Mouse (Mus musculus): ENCODE measurements around the gene Cd164l2.

DNA sequence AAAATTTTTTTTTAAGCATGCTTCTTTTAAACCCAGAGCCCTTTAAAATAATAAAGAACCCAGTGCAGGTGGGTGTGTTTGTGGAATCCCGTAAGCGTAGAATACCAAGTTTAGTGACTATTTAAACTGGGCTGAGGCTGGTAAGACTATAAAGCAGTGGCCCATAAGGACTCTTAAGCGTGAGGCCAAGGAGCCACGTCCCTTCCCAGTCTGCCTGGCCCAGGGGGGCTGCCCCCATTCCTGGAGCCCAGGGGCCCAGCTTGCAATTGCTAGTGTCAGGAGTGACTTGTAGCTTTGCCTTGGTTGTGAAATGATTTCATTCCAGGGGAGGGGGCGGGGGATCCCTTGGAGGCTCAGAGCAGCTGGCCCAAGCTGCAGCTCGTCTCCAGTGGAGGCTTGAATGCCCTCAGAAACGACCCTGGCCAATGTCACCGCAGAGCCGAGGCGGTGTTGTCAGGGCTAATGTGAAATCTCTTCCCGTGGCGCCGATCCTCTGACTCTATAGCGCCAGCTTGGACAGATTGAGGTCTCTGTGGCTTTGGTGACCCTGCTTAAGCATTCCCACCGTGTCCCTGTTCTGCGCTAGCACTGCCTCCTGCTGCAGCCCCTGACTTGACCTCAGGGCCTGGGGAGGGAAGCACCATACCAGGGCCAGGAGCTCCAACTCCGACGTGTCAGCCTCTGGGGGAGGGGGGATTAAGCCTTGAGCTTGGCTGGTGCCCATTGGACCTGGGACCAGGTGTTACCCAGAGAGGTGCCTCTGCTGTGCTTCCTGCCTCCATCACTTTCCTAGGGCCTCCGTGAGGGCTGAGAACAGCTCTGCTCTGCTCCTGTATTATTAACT is 13.4 kb upstream of the Cd164l2 start:
- no peak for TF ChIP-seq CTCF (IDR thresholded peaks at IDR 0.05; ENCODE audit: control insufficient read depth, insufficient read depth, insufficient replicate concordance, low read depth, low read length)
- no peak for TF ChIP-seq POLR2A (IDR thresholded peaks at IDR 0.05; ENCODE audit: control insufficient read depth, low read depth, low read length)

Data from testis, adult 2 months (tissue).